24 mouse cellular contexts compared by ENCODE assay signal in genomic region chr17:78291030-78291429, GRCm38 (mm10).
DNase-seq lines count a peak whose midpoint lies in the region; ATAC-seq and TF ChIP-seq lines count a peak whose summit lies in the region.
"Had no signal": no experiment of that assay in that cellular context is flagged by ENCODE, and none has a peak within 500 bp of the region (broad histone marks: within the 10 kb centered on the region; RNA-seq: fewer than 3 reads in every experiment).

No protein-coding gene starts in this region.

- peaks cover 2% of the 10 kb centered on the region; the same call in 1 of the 2 replicates for H3K36me3 ChIP-seq in heart, adult 2 months (ENCODE audit: control insufficient read depth, insufficient read depth, low read length)
- H3K36me3 ChIP-seq in heart, embryonic 12.5 days, result no peaks in the 10 kb centered on the region
- peaks cover 22% of the 10 kb centered on the region; the same call in 1 of the 2 replicates for H3K36me3 ChIP-seq in limb, embryonic 14.5 days (ENCODE audit: control insufficient read depth, insufficient read depth, low read length)
- H3K36me3 ChIP-seq in limb, embryonic 10.5 days, result no peaks in the 10 kb centered on the region
- H3K36me3 ChIP-seq in embryonic facial prominence, embryonic 15.5 days, result no peaks in the 10 kb centered on the region
- H3K36me3 ChIP-seq in hindbrain, embryonic 12.5 days, result no peaks in the 10 kb centered on the region
- H3K36me3 ChIP-seq: forebrain, embryonic 12.5 days; forebrain, embryonic 15.5 days; heart, embryonic 10.5 days; hindbrain, embryonic 13.5 days had no signal

- WGBS in heart, adult 2 months, result 86% methylated on average over 5 of the region's 5 CpGs
- 90% methylated on average over 5 of the region's 5 CpGs for WGBS in heart, embryonic 12.5 days
- 87% methylated on average over 5 of the region's 5 CpGs for WGBS in limb, embryonic 14.5 days
- WGBS in limb, embryonic 10.5 days, result 97% methylated on average over 5 of the region's 5 CpGs
- 71% methylated on average over 5 of the region's 5 CpGs for WGBS in embryonic facial prominence, embryonic 15.5 days
- 93% methylated on average over 5 of the region's 5 CpGs for WGBS in hindbrain, embryonic 12.5 days

- H3K4me3 ChIP-seq in heart, adult 2 months, result no peak overlapping the region
- no peak overlapping the region for H3K4me3 ChIP-seq in heart, embryonic 12.5 days
- H3K4me3 ChIP-seq in limb, embryonic 14.5 days (replicated peaks; ENCODE audit: low read length), result no peak overlapping the region
- H3K4me3 ChIP-seq in limb, embryonic 10.5 days, result no peak overlapping the region
- no peak overlapping the region for H3K4me3 ChIP-seq in embryonic facial prominence, embryonic 15.5 days (replicated peaks)
- H3K4me3 ChIP-seq in hindbrain, embryonic 12.5 days, result no peak overlapping the region
- H3K4me3 ChIP-seq: embryonic facial prominence, embryonic 13.5 days; forebrain, embryonic 12.5 days; forebrain, embryonic 15.5 days; heart, embryonic 10.5 days; hindbrain, embryonic 13.5 days had no signal

- no peak for TF ChIP-seq POLR2A in heart, adult 2 months (IDR thresholded peaks at IDR 0.05; ENCODE audit: insufficient read depth, low read depth, low read length)
- TF ChIP-seq POLR2A in limb, embryonic 14.5 days (IDR thresholded peaks at IDR 0.05; ENCODE audit: borderline replicate concordance, extremely low read depth, insufficient read depth, insufficient read length), result no peak

- no peak for TF ChIP-seq EP300 in heart, adult 2 months (IDR thresholded peaks at IDR 0.05; ENCODE audit: insufficient read depth, low read depth, low read length)

- H3K9me3 ChIP-seq in heart, embryonic 12.5 days (replicated peaks), result no peaks in the 10 kb centered on the region
- no peaks in the 10 kb centered on the region for H3K9me3 ChIP-seq in limb, embryonic 14.5 days (ENCODE audit: control insufficient read depth, low read length)
- H3K9me3 ChIP-seq in limb, embryonic 10.5 days (replicated peaks), result no peaks in the 10 kb centered on the region
- no peaks in the 10 kb centered on the region for H3K9me3 ChIP-seq in embryonic facial prominence, embryonic 15.5 days (replicated peaks)
- H3K9me3 ChIP-seq in hindbrain, embryonic 12.5 days (replicated peaks), result no peaks in the 10 kb centered on the region
- H3K9me3 ChIP-seq: embryonic facial prominence, embryonic 13.5 days; forebrain, embryonic 12.5 days; forebrain, embryonic 15.5 days; heart, embryonic 10.5 days; hindbrain, embryonic 13.5 days had no signal

- no peaks in the 10 kb centered on the region for H3K27me3 ChIP-seq in heart, adult 2 months (ENCODE audit: control insufficient read depth, insufficient read depth, low read length)
- H3K27me3 ChIP-seq in heart, embryonic 12.5 days (replicated peaks), result peaks cover 1% of the 10 kb centered on the region; the same call in 1 of the 2 replicates
- no peaks in the 10 kb centered on the region for H3K27me3 ChIP-seq in limb, embryonic 14.5 days (ENCODE audit: control insufficient read depth, insufficient read depth, low read length)
- H3K27me3 ChIP-seq in limb, embryonic 10.5 days (ENCODE audit: low read depth, poor library complexity, severe bottlenecking), result no peaks in the 10 kb centered on the region
- H3K27me3 ChIP-seq in embryonic facial prominence, embryonic 15.5 days, result no peaks in the 10 kb centered on the region
- H3K27me3 ChIP-seq in hindbrain, embryonic 12.5 days, result no peaks in the 10 kb centered on the region
- H3K27me3 ChIP-seq: embryonic facial prominence, embryonic 13.5 days; forebrain, embryonic 12.5 days; forebrain, embryonic 15.5 days; hindbrain, embryonic 13.5 days; Patski had no signal

- no peak for ATAC-seq in heart, embryonic 12.5 days (ENCODE audit: insufficient number of reproducible peaks, low FRiP score)
- no peak for ATAC-seq in limb, embryonic 14.5 days (ENCODE audit: low FRiP score, low read depth)
- ATAC-seq in embryonic facial prominence, embryonic 15.5 days (ENCODE audit: insufficient number of reproducible peaks, low FRiP score, low TSS enrichment, low read depth), result peak; percentile 70
- no peak for ATAC-seq in hindbrain, embryonic 12.5 days (ENCODE audit: low FRiP score)
- ATAC-seq: forebrain, embryonic 15.5 days; hindbrain, postnatal 0 days; inflammation-experienced regulatory T-cells, adult 6 months had no signal

- no peak overlapping the region for H3K4me2 ChIP-seq in heart, embryonic 12.5 days
- no peak overlapping the region for H3K4me2 ChIP-seq in limb, embryonic 14.5 days (replicated peaks; ENCODE audit: low read depth, low read length, severe bottlenecking)
- H3K4me2 ChIP-seq in embryonic facial prominence, embryonic 15.5 days (replicated peaks), result no peak overlapping the region
- no peak overlapping the region for H3K4me2 ChIP-seq in hindbrain, embryonic 12.5 days (replicated peaks)
- H3K4me2 ChIP-seq: embryonic facial prominence, embryonic 13.5 days; forebrain, embryonic 12.5 days; forebrain, embryonic 15.5 days; hindbrain, embryonic 13.5 days had no signal

- H3K9ac ChIP-seq in heart, adult 2 months (ENCODE audit: low read depth, low read length), result no peak overlapping the region
- H3K9ac ChIP-seq in heart, embryonic 12.5 days, result no peak overlapping the region
- H3K9ac ChIP-seq in limb, embryonic 14.5 days (ENCODE audit: low read depth, low read length, severe bottlenecking), result no peak overlapping the region
- no peak overlapping the region for H3K9ac ChIP-seq in embryonic facial prominence, embryonic 15.5 days
- H3K9ac ChIP-seq in hindbrain, embryonic 12.5 days, result no peak overlapping the region
- H3K9ac ChIP-seq: embryonic facial prominence, embryonic 13.5 days; forebrain, embryonic 12.5 days; forebrain, embryonic 15.5 days; hindbrain, embryonic 13.5 days had no signal

- intact Hi-C loops in heart, adult 2 months (cut with DNase I), result no loop called here

- H3K79me2 ChIP-seq in heart, adult 2 months (replicated peaks; ENCODE audit: control insufficient read depth, insufficient read depth, low read length), result no peaks in the 10 kb centered on the region

- DNase-seq in heart, adult 2 months, result no peak
- DNase-seq in limb, embryonic 14.5 days (ENCODE audit: low spot score), result peak; percentile 38
- no peak for DNase-seq in limb, embryonic 10.5 days (ENCODE audit: low spot score)
- peak; percentile 74 for DNase-seq in NIH3T3 (ENCODE audit: low read depth)
- DNase-seq in urinary bladder, postnatal 25 days (ENCODE audit: low spot score), result no peak
- DNase-seq: adrenal gland, adult 2 months; adrenal gland, postnatal 14 days; cerebellum, adult 11 months; cerebellum, adult 2 months; cerebellum, adult 9-11 months; cerebellum, postnatal 25 days; gastrocnemius, postnatal 25 days; heart, adult 18-20 months had no signal

- peaks cover 10% of the 10 kb centered on the region for H3K4me1 ChIP-seq in heart, adult 2 months (ENCODE audit: control insufficient read depth, insufficient read depth, low read length)
- H3K4me1 ChIP-seq in heart, embryonic 12.5 days (replicated peaks), result peaks cover 11% of the 10 kb centered on the region; the same call in 1 of the 2 replicates
- H3K4me1 ChIP-seq in limb, embryonic 14.5 days (ENCODE audit: control insufficient read depth, insufficient read depth, low read length), result no peaks in the 10 kb centered on the region
- H3K4me1 ChIP-seq in limb, embryonic 10.5 days, result no peaks in the 10 kb centered on the region
- H3K4me1 ChIP-seq in embryonic facial prominence, embryonic 15.5 days, result peaks cover 10% of the 10 kb centered on the region
- no peaks in the 10 kb centered on the region for H3K4me1 ChIP-seq in hindbrain, embryonic 12.5 days
- H3K4me1 ChIP-seq: forebrain, embryonic 15.5 days; heart, embryonic 10.5 days had no signal

- H3K27ac ChIP-seq in heart, adult 2 months, result no peak overlapping the region
- H3K27ac ChIP-seq in heart, embryonic 12.5 days (ENCODE audit: poor library complexity, severe bottlenecking), result no peak overlapping the region
- H3K27ac ChIP-seq in limb, embryonic 14.5 days (replicated peaks; ENCODE audit: low read depth, low read length), result no peak overlapping the region
- H3K27ac ChIP-seq in limb, embryonic 10.5 days, result no peak overlapping the region
- H3K27ac ChIP-seq in embryonic facial prominence, embryonic 15.5 days (replicated peaks), result peak overlapping the region; percentile 72
- H3K27ac ChIP-seq in hindbrain, embryonic 12.5 days, result no peak overlapping the region
- H3K27ac ChIP-seq: embryonic facial prominence, embryonic 13.5 days; forebrain, embryonic 12.5 days; forebrain, embryonic 15.5 days; heart, embryonic 10.5 days; hindbrain, embryonic 13.5 days; hindbrain, postnatal 0 days had no signal

- 0 out of 2 replicates have a peak, but pooled peaks have one; percentile 7 for TF ChIP-seq CTCF in heart, adult 2 months (IDR thresholded peaks at IDR 0.05)

Comparison
In these comparisons a context has a peak if more than half of its experiments do, and no peak if none do; other contexts are left out.
1. DNase-seq: peak in limb, embryonic 14.5 days (single experiment) and NIH3T3 (single experiment); none in heart, adult 2 months (0 of 2), limb, embryonic 10.5 days (single experiment) and urinary bladder, postnatal 25 days (single experiment).